ENCODE assay signal across 8 mouse cellular contexts in the genomic region with DNA sequence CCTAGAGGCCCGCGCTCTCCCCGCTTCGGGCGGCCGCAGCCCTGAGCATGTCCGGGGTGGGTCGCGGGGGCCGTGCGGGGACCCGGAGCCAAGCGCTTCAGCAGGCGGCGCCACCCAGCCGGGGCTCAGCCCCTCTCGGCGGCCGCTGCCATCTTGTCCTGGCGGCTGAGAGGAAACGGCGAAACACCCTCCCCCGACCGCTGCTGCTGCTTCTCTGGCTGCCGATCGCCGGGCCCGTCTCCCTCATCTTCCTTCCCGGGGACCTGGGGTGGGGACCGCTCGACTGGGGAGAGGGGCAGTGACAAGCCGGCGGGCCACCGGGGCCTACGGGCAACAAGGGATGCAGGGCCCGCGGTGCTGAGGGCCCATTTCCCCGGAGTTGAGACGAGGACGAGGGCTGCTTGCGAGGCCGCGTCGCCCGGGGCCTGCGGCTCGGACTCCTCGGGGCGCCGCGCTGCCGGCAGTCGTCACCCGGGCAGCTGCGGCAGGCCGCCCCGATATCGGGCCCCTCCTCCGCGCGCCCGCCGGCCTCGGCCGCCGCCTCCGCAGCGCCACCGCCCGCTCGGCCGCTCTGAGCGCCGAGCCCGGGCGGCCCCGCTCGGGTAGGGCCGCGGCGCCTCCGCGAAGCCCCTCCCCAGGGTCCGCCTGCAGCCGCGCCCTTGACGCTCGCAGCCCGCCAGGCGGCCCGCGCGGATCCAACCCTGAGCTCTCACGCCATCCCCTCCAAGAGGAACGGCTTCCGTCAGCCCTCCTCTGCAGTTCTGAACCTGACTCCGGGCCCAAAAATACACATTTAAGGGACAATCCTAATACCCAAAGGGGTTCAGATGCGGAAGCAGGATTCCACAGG. TPM values are rescaled to one million over a fixed set of nuclear protein-coding genes. Genes with fewer than 3 reads are reported as not detected.
DNase-seq lines count a peak whose midpoint lies in the region; ATAC-seq and TF ChIP-seq lines count a peak whose summit lies in the region.

Gene Hipk3 (minus strand): TSS at position 496 of the 850 bp plus-strand sequence.

- H3K9me3 ChIP-seq in G1E (replicated peaks): no peaks in the 10 kb centered on the region
- no peaks in the 10 kb centered on the region for H3K9me3 ChIP-seq in forebrain, postnatal 0 days (ENCODE audit: low read length)
- no peaks in the 10 kb centered on the region for H3K9me3 ChIP-seq in lung, embryonic 16.5 days (ENCODE audit: control insufficient read depth, low read length)

- TF ChIP-seq CTCF in G1E (IDR thresholded peaks at IDR 0.05; ENCODE audit: low read depth, low read length): no peak
- peak; percentile 58 for TF ChIP-seq CTCF in forebrain, postnatal 0 days (IDR thresholded peaks at IDR 0.05; ENCODE audit: low read depth)

- ATAC-seq in G1E (ENCODE audit: extremely low read depth, insufficient number of reproducible peaks, low FRiP score, poor library complexity, severe bottlenecking): peak; percentile 72
- ATAC-seq in forebrain, postnatal 0 days: peak; percentile 90
- peak; percentile 95 for ATAC-seq in lung, embryonic 16.5 days (ENCODE audit: low read depth)

- peak within 1 kb of the TSS; percentile 90 for H3K4me3 ChIP-seq in G1E (ENCODE audit: low read depth, low read length)
- H3K4me3 ChIP-seq in forebrain, postnatal 0 days (ENCODE audit: low read depth, low read length): peak within 1 kb of the TSS; percentile 93
- peak within 1 kb of the TSS; percentile 96 for H3K4me3 ChIP-seq in lung, embryonic 16.5 days (ENCODE audit: low read length)

- H3K4me1 ChIP-seq in G1E (ENCODE audit: insufficient read depth, low read depth, low read length): peaks cover 38% of the 10 kb centered on the region
- peaks cover 15% of the 10 kb centered on the region; the same call in 1 of the 2 replicates for H3K4me1 ChIP-seq in forebrain, postnatal 0 days (ENCODE audit: insufficient read depth)
- H3K4me1 ChIP-seq in lung, embryonic 16.5 days (replicated peaks; ENCODE audit: control insufficient read depth, insufficient read depth, low read length): peaks cover 33% of the 10 kb centered on the region

- H3K36me3 ChIP-seq in G1E (replicated peaks): peaks cover 5% of the 10 kb centered on the region
- no peaks in the 10 kb centered on the region for H3K36me3 ChIP-seq in forebrain, postnatal 0 days (ENCODE audit: insufficient read depth)
- H3K36me3 ChIP-seq in lung, embryonic 16.5 days (ENCODE audit: control insufficient read depth, insufficient read depth, low read length): no peaks in the 10 kb centered on the region

- peak within 1 kb of the TSS; percentile 100 for H3K27ac ChIP-seq in forebrain, postnatal 0 days (ENCODE audit: low read depth, low read length)
- peak within 1 kb of the TSS; percentile 100 for H3K27ac ChIP-seq in lung, embryonic 16.5 days (ENCODE audit: low read length)

- H3K27me3 ChIP-seq in G1E (ENCODE audit: insufficient read depth, low read length): no peaks in the 10 kb centered on the region
- no peaks in the 10 kb centered on the region for H3K27me3 ChIP-seq in forebrain, postnatal 0 days (ENCODE audit: insufficient read depth, low read length)
- H3K27me3 ChIP-seq in lung, embryonic 16.5 days (ENCODE audit: control insufficient read depth, insufficient read depth, low read depth, low read length): no peaks in the 10 kb centered on the region

- peak within 1 kb of the TSS; percentile 97 for H3K9ac ChIP-seq in forebrain, postnatal 0 days
- H3K9ac ChIP-seq in lung, embryonic 16.5 days (ENCODE audit: low read length): peak within 1 kb of the TSS; percentile 100

- H3K4me2 ChIP-seq in forebrain, postnatal 0 days (ENCODE audit: low read depth): peak within 1 kb of the TSS; percentile 64
- peak within 1 kb of the TSS; percentile 77 for H3K4me2 ChIP-seq in lung, embryonic 16.5 days (ENCODE audit: low read depth, low read length)

- DNase-seq in G1E (ENCODE audit: low spot score): peak; percentile 70
- peak; percentile 79 to 89 for DNase-seq in cerebellum, adult 18-20 months
- peak; percentile 86 for DNase-seq in forebrain, postnatal 0 days
- peak; percentile 88 for DNase-seq in heart, postnatal 4 days
- DNase-seq in layer of hippocampus, adult 9-10 months (ENCODE audit: low spot score): peak; percentile 22
- peak; percentile 68 for DNase-seq in ovary, postnatal 10 days (ENCODE audit: low spot score)
- peak; percentile 69 to 80 for DNase-seq in thymus, postnatal 10 days (ENCODE audit: low spot score in 2 of 2)

- under 1% methylated on average over 87 of the region's 98 CpGs for WGBS in forebrain, postnatal 0 days
- WGBS in lung, embryonic 16.5 days: under 1% methylated on average over 56 of the region's 98 CpGs

RNA-seq across cellular contexts. Expression of gene Hipk3, which starts in this region (rescaled TPM):
- total RNA-seq in G1E (2014; fragmentation: Nextera tagmentation): 69.2 and 82.4 TPM in 2 replicates
- 43.3 and 49.7 TPM in 2 replicates for total RNA-seq in G1E (2017)
- 12.2 and 12.8 TPM in 2 replicates for polyA plus RNA-seq in G1E (2012)
- 36.6 and 40.2 TPM in 2 replicates for total RNA-seq in forebrain, postnatal 0 days (2014; rRNA removed)
- polyA plus RNA-seq in forebrain, postnatal 0 days (2015; fragmentation: Nextera tagmentation; extraction: Ambion mirVana): 3.2 and 5.0 TPM in 2 replicates
- 100 to 1,000 TPM; 221 to 237 TPM for total RNA-seq in heart, postnatal 4 days (2021)
- 15.5 and 15.6 TPM in 2 replicates for polyA plus RNA-seq in lung, embryonic 16.5 days (2015; fragmentation: Nextera tagmentation; extraction: Ambion mirVana)

Comparison
In these comparisons a context has a peak if more than half of its experiments do, and no peak if none do; other contexts are left out.
1. Peak in every context shown above with its lines: DNase-seq, ATAC-seq, H3K4me3 ChIP-seq and H3K27ac ChIP-seq.
2. DNase-seq: peak in every context shown above with its lines; median percentile 88 in heart, postnatal 4 days; 86 in forebrain, postnatal 0 days; 84 in cerebellum, adult 18-20 months; 74 in thymus, postnatal 10 days; 70 in G1E; 68 in ovary, postnatal 10 days; 22 in layer of hippocampus, adult 9-10 months.